Mouse (Mus musculus) midbrain, embryonic 14.5 days (tissue): Measurements from ENCODE around the gene Cdkl1. TPM values are rescaled to one million over a fixed set of nuclear protein-coding genes. Genes with fewer than 3 reads are reported as not detected.
A peak's percentile ranks its signal among the peaks of the same experiment; 100 is the strongest.

Experiments used
- ATAC-seq: fragments of 200-750 bp; cut with Nextera tagmentation; 2 replicates; pipeline ENCODE4 v1.8.0; 2017; ENCODE audit warnings: moderate number of reproducible peaks, moderate library complexity; ENCODE audit not compliant: low FRiP score, low TSS enrichment
- DNase-seq: peaks from one replicate; pipeline ENCODE4 v3.0.0-alpha.2; 2015
- H3K27ac ChIP-seq: fragments of 300-500 bp; sonication (generic); replicated peaks from 2 replicates; pipeline ENCODE4 v1.5.1; 2014; ENCODE audit warnings: mild to moderate bottlenecking, low read depth, low read length, moderate library complexity
- H3K27me3 ChIP-seq: fragments of 300-500 bp; sonication (generic); 2 replicates; pipeline ENCODE4 v1.6.1; 2014; ENCODE audit warnings: low read length, control low read depth, mixed read lengths; ENCODE audit not compliant: control insufficient read depth, insufficient read depth
- H3K36me3 ChIP-seq: fragments of 300-500 bp; sonication (generic); 2 replicates; pipeline ENCODE4 v1.6.1; 2014; ENCODE audit warnings: low read length, control low read depth; ENCODE audit not compliant: control insufficient read depth, insufficient read depth
- H3K4me1 ChIP-seq: fragments of 300-500 bp; sonication (generic); 2 replicates; pipeline ENCODE4 v1.6.1; 2014; ENCODE audit warnings: mild to moderate bottlenecking, antibody characterized with exemption, low read length, control low read depth; ENCODE audit not compliant: control insufficient read depth, insufficient read depth
- H3K4me2 ChIP-seq: fragments of 300-500 bp; sonication (generic); 2 replicates; pipeline ENCODE4 v1.6.1; 2014; ENCODE audit warnings: mild to moderate bottlenecking, low read length, moderate library complexity
- H3K4me3 ChIP-seq: fragments of 300-500 bp; sonication (generic); replicated peaks from 2 replicates; pipeline ENCODE4 v1.5.1; 2014; ENCODE audit warnings: low read depth, low read length
- H3K9ac ChIP-seq: fragments of 300-500 bp; sonication (generic); replicated peaks from 2 replicates; pipeline ENCODE4 v1.6.1; 2014; ENCODE audit warnings: mild to moderate bottlenecking, low read length, moderate library complexity
- H3K9me3 ChIP-seq: fragments of 300-500 bp; sonication (generic); 2 replicates; pipeline ENCODE4 v1.6.1; 2016; ENCODE audit warnings: low read length, control low read depth, mixed read lengths; ENCODE audit not compliant: control insufficient read depth
- WGBS: fragments of 180-500 bp; shearing (Covaris S2); extraction: QIAGEN DNeasy Blood & Tissue Kit; methylation state at CpG from one replicate; pipeline ENCODE4 v1.1.7; 2014; 5-methylcytosine and 5-hydroxymethylcytosine counted together
- polyA plus RNA-seq: library from polyadenylated mRNA; unstranded; fragments of >200 nt; fragmentation: Nextera tagmentation; extraction: Ambion mirVana; gene quantifications from 2 replicates; pipeline ENCODE4 v1.2.1, GENCODE M21; 2014

Gene Cdkl1
- polyA plus RNA-seq, 1 experiment from 2014 or later = 7.1 TPM

DNA sequence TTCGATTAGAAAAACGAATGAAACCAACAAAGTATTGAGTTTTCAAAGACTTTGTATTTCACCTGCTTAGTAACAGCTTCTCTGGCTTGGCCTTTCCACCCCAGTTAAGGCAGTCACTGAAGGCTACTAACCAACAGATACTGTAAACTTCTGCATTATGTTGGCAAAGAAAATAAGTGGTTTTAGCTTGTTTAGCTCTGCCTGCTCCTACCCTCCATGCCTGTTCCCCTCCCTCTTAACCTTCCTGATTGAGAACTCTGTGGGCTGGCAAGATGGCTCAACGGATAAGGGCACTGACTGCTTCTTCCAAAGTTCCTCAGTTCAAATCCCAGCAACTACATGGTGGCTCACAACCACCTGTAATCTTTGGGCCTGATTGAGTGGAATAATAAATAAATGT, 57.1 kb downstream of the Cdkl1 start:
- Histone ChIP-seq H3K36me3 (no peaks in the 10 kb centered on the region), H3K27me3 (no peaks in the 10 kb centered on the region), H3K4me2 (no peak overlapping the region), H3K27ac (no peak overlapping the region), H3K9ac (no peak overlapping the region), H3K4me3 (no peak overlapping the region), H3K9me3 (no peaks in the 10 kb centered on the region), H3K4me1 (no peaks in the 10 kb centered on the region)
- ATAC-seq (no peak), DNase-seq (no peak)
- 90% methylated on average over 3 of the region's 3 CpGs for WGBS

DNA sequence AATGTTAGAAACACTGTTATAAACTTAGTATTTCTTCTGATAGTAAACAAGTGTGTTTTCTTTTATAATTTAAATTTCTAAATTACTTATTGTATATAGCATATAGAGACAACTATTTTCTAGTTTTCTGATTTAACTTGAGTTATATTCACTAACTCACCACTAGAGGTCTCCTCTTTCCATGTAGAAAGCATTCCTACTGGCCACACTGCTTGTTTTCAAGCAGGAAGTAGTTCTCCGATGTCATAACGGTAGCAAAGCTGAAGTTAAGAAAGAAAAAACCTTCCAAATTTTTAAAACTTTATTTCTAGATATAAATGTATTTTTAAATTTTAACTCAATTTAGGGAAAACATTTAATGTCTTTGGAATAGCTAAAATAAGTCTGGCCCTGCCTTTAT, 57.5 kb downstream of the Cdkl1 start:
- 12% methylated on average over 2 of the region's 2 CpGs for WGBS
- peak; percentile 84 for DNase-seq

DNA sequence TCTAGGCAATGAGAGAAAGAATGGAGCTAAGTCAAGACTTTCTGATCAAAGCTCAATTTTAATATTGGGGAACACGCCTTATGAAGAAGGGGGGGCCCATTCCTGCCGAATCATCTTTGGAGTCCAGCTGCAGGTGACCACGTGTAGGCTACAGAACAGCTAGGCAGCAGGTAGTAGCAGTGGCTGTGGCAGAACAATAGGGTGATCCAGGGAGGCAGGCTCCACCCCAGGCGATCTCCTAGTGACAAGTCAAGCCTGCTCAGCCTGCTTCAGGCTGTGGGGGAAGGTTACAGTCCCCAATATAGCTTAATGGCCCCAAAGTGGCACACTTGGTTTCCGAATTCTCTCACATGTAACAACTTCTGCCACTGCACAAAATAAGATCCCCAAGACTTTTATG, 58.8 kb downstream of the Cdkl1 start:
- no peaks in the 10 kb centered on the region for H3K9me3 ChIP-seq
- ATAC-seq = no peak
- DNase-seq = no peak
- H3K9ac ChIP-seq = no peak overlapping the region
- H3K27me3 ChIP-seq = no peaks in the 10 kb centered on the region
- no peaks in the 10 kb centered on the region for H3K36me3 ChIP-seq
- H3K4me1 ChIP-seq = no peaks in the 10 kb centered on the region
- 49% methylated on average over 5 of the region's 5 CpGs for WGBS
- no peak overlapping the region for H3K27ac ChIP-seq
- no peak overlapping the region for H3K4me3 ChIP-seq
- no peak overlapping the region for H3K4me2 ChIP-seq

More for the DNA sequence above, 57.5 kb downstream of the Cdkl1 start:
- no peak overlapping the region for H3K9ac ChIP-seq
- no peak overlapping the region for H3K4me3 ChIP-seq
- no peaks in the 10 kb centered on the region for H3K27me3 ChIP-seq
- no peaks in the 10 kb centered on the region for H3K36me3 ChIP-seq
- no peak for ATAC-seq
- no peak overlapping the region for H3K27ac ChIP-seq
- H3K9me3 ChIP-seq = no peaks in the 10 kb centered on the region
- no peak overlapping the region for H3K4me2 ChIP-seq
- no peaks in the 10 kb centered on the region for H3K4me1 ChIP-seq

DNA sequence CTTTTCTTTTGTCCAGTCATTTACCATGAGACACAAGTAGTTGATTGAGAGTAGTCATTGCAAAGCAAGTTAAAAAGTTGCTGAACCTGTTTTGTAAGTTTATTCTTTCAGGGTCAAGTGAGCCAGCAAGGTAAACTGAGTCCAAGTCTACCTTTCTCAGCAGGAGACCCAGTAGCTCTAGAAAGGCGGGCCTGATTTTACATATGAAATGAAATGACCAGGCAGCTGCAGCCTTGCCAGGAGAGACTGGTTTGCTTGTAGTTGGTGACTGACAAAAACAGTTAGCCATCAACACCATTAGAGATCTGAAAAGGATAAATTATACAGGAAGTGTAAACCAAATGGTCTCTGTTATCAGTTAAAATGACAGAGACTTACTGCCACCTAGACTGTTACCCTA, 60.8 kb downstream of the Cdkl1 start:
- ATAC-seq = no peak
- H3K4me2 ChIP-seq = no peak overlapping the region
- H3K4me1 ChIP-seq = peaks cover 3% of the 10 kb centered on the region; the same call in 1 of the 2 replicates
- H3K27me3 ChIP-seq = no peaks in the 10 kb centered on the region
- no peak overlapping the region for H3K27ac ChIP-seq
- no peak for DNase-seq
- H3K36me3 ChIP-seq = no peaks in the 10 kb centered on the region
- no peak overlapping the region for H3K9ac ChIP-seq
- H3K9me3 ChIP-seq = no peaks in the 10 kb centered on the region
- H3K4me3 ChIP-seq = no peak overlapping the region
- WGBS = 71% methylated on average over 1 of the region's 1 CpGs

DNA sequence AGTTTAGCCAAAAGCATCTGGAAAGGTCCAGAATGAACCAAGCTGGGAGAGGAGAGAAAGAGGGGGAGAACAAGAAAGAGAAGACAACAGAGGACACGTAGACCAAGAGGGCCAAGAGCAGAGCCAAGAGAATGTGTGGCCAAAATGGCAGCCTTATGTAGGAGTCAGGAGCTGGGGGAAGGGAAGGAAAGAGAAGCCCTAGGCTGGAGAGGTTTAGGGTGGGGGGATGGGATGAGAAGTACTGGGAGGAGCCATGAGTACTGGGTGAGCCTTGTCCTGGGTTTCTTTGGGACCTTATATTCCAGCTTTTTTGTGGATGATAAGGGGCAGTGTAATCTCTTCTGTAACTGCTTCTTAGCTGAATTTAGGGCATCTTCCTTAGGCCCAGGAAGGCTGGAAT, 61.8 kb downstream of the Cdkl1 start:
- H3K9ac ChIP-seq = no peak overlapping the region
- no peak for DNase-seq

DNA sequence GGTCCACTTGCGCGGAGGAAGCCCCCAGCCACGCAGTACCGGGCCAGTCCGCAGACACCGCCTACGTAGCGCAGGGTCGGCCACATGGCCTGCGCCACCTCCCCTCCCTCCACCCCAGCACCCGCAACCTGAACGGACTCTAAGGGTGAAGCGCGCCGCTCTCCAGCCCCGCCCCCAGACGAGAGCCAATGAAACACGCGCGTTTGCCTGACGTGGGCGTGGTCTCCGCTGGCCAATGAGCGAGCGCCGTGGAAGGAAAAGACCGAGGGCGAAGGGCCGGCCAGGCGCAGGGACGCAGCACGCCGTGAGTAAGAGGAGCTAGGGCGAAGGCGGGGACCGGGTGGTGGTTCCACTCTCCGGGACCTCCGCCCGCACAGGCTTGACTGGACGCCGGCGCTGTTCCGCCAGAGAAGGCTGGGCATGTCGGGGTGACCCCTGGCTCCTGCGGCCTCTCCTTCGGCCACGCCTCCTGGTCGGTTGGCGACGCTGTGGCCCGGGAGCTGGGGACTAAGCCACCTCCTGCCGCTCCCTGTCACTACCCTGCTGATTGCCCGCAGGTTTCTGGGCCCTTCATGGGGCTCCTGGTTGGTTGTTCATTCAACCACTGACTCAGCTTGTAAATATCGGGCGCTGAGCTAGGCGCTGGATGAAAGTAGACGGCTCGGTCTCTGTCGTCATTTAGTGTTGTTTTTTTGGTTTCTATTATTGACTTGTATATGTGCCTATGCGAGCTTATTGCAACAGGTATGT, 66.2 kb downstream of the Cdkl1 start, which contains the start of the genes L2hgdh and Atp5s:
Gene L2hgdh, minus strand, starts transcription at position 163 of the 750 bp plus-strand sequence.
Gene Atp5s, plus strand, starts transcription at position 240 of the 750 bp plus-strand sequence.
- ATAC-seq = peak; percentile 98
- Histone ChIP-seq H3K4me1 (peaks cover 12% of the 10 kb centered on the region), H3K27me3 (no peaks in the 10 kb centered on the region), H3K36me3 (0 out of 2 replicates have a peak, but pooled peaks cover 4% of the 10 kb centered on the region), H3K4me3 (peak within 1 kb of the TSS; percentile 77), H3K27ac (peak within 1 kb of the TSS; percentile 85), H3K9ac (peak within 1 kb of the TSS; percentile 73), H3K9me3 (no peaks in the 10 kb centered on the region), H3K4me2 (peak within 1 kb of the TSS; percentile 95)
- WGBS = under 1% methylated on average over 60 of the region's 60 CpGs
- DNase-seq = peak; percentile 98

More for the DNA sequence above, 61.8 kb downstream of the Cdkl1 start:
- Histone ChIP-seq H3K27me3 (no peaks in the 10 kb centered on the region), H3K4me3 (no peak overlapping the region), H3K4me1 (peaks cover 4% of the 10 kb centered on the region; the same call in 1 of the 2 replicates), H3K4me2 (no peak overlapping the region), H3K27ac (no peak overlapping the region), H3K9me3 (no peaks in the 10 kb centered on the region), H3K36me3 (no peaks in the 10 kb centered on the region)
- 91% methylated on average over 1 of the region's 1 CpGs for WGBS
- ATAC-seq = no peak

DNA sequence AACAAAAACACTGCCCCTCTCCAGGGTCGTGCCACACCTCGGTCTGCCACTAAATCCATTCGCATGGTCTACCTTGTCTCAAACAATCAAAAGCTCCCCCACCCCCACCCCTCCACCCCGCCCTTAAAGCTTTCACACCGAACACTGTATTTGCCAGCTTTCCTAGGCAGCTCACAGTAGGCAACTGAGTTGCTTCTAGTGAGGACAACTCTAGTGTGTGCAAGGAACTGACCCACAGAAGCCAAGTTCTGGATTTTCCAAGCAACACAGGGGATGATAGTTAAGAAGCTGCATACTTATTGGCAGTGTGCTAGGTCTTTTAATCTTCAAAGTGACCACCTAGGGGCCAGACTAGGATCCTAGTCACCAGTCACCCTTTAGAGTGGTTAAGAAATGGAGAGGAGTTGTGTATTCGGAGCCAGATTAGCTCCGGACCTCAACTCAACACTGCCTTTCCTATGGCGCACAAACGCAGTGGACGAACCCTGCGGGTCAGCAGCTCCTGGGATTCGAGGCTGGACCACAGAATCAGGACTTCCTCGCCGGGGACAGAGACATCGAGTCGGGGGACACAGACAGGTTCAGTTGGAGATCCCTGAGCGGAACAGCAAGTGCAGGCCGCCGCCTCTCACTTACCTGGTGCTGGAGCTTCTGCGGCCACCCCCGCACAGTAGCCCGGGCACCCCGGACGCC, 66.9 kb downstream of the Cdkl1 start:
- 0 out of 2 replicates have a peak, but pooled peaks cover 6% of the 10 kb centered on the region for H3K36me3 ChIP-seq
- peak overlapping the region; percentile 77 for H3K4me3 ChIP-seq
- DNase-seq (no peak), ATAC-seq (no peak)
- H3K4me1 ChIP-seq = peaks cover 12% of the 10 kb centered on the region
- 4% methylated on average over 24 of the region's 24 CpGs for WGBS
- H3K27me3 ChIP-seq = no peaks in the 10 kb centered on the region
- H3K9me3 ChIP-seq = 0 out of 2 replicates have a peak, but pooled peaks cover 3% of the 10 kb centered on the region
- H3K9ac ChIP-seq = peak overlapping the region; percentile 73
- peak overlapping the region; percentile 95 for H3K4me2 ChIP-seq
- peak overlapping the region; percentile 85 for H3K27ac ChIP-seq

DNA sequence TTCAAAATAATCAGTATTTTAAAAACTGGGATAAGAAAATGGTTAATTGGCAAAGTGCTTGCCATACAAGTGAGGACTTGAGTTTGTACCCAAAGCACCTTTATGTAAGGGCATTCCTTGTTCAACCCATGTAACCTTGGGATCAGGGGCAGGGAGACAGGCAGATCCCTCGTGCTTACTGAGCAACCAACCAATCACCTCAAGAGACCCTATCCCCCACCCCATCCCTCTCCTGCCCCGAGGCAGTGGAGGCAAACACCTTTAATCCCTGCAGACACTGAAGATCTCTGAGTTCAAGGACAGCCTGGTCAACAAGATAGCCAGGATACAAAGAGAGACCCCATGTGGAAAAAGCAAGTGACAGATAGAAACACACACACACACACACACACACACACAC, 67.7 kb downstream of the Cdkl1 start:
- Histone ChIP-seq H3K4me1 (peaks cover 12% of the 10 kb centered on the region), H3K4me2 (peak overlapping the region; percentile 95), H3K4me3 (peak overlapping the region; percentile 77; the same call in 1 of the 2 replicates), H3K9ac (no peak overlapping the region), H3K9me3 (0 out of 2 replicates have a peak, but pooled peaks cover 3% of the 10 kb centered on the region), H3K36me3 (0 out of 2 replicates have a peak, but pooled peaks cover 7% of the 10 kb centered on the region), H3K27ac (no peak overlapping the region), H3K27me3 (no peaks in the 10 kb centered on the region)
- 59% methylated on average over 2 of the region's 2 CpGs for WGBS
- ATAC-seq (no peak), DNase-seq (no peak)
